Mouse (Mus musculus): ENCODE results near the gene 3110018I06Rik. TPM values are rescaled to one million over a fixed set of nuclear protein-coding genes. Genes with fewer than 3 reads are reported as not detected.

Gene 3110018I06Rik
- polyA plus RNA-seq, 1 experiment from 2014 or later = not detected

GRCm38 (mm10) chr12:107520941-107521340 lies 32.5 kb downstream of the 3110018I06Rik start:
- H3K36me3 ChIP-seq (ENCODE audit: control insufficient read depth, insufficient read depth, low read length) = no peaks in the 10 kb centered on the region
- no peaks in the 10 kb centered on the region for H3K4me1 ChIP-seq (replicated peaks; ENCODE audit: control insufficient read depth, insufficient read depth)
- H3K9ac ChIP-seq (ENCODE audit: low read length) = no peak overlapping the region
- H3K9me3 ChIP-seq (ENCODE audit: control insufficient read depth, low read length) = no peaks in the 10 kb centered on the region
- H3K4me2 ChIP-seq (replicated peaks; ENCODE audit: low read depth) = no peak overlapping the region
- no peak overlapping the region for H3K4me3 ChIP-seq (ENCODE audit: low read depth, low read length)
- no peak overlapping the region for H3K27ac ChIP-seq (replicated peaks)
- H3K27me3 ChIP-seq (ENCODE audit: control insufficient read depth, insufficient read depth, low read length) = no peaks in the 10 kb centered on the region
- DNase-seq (ENCODE audit: low spot score) (no peak), ATAC-seq (ENCODE audit: low FRiP score, low TSS enrichment) (no peak)
- 83% methylated on average over 3 of the region's 3 CpGs for whole genome bisulfite sequencing
- TF ChIP-seq EP300 (optimal IDR thresholded peaks at IDR 0.05) = no peak
- TF ChIP-seq CTCF (IDR thresholded peaks at IDR 0.05; ENCODE audit: low read depth) = no peak

- DNase-seq (ENCODE audit: low spot score) = no peak
- no peak for TF ChIP-seq EP300 (optimal IDR thresholded peaks at IDR 0.05)
- no peak for TF ChIP-seq CTCF (IDR thresholded peaks at IDR 0.05; ENCODE audit: low read depth)
- Histone ChIP-seq H3K27me3 (ENCODE audit: control insufficient read depth, insufficient read depth, low read length) (no peaks in the 10 kb centered on the region), H3K9me3 (ENCODE audit: control insufficient read depth, low read length) (no peaks in the 10 kb centered on the region), H3K9ac (ENCODE audit: low read length) (no peak overlapping the region), H3K27ac (replicated peaks) (no peak overlapping the region), H3K4me3 (ENCODE audit: low read depth, low read length) (no peak overlapping the region), H3K4me1 (replicated peaks; ENCODE audit: control insufficient read depth, insufficient read depth) (no peaks in the 10 kb centered on the region), H3K4me2 (replicated peaks; ENCODE audit: low read depth) (no peak overlapping the region), H3K36me3 (ENCODE audit: control insufficient read depth, insufficient read depth, low read length) (no peaks in the 10 kb centered on the region)
- no peak for ATAC-seq (ENCODE audit: low FRiP score, low TSS enrichment)
- 68% methylated on average over 1 of the region's 1 CpGs for WGBS
Observed at GRCm38 (mm10) chr12:107528346-107528880, 40.0 kb downstream of the 3110018I06Rik start.

GRCm38 (mm10) chr12:107532871-107533270 lies 44.4 kb downstream of the 3110018I06Rik start:
- H3K9me3 ChIP-seq (ENCODE audit: control insufficient read depth, low read length) = no peaks in the 10 kb centered on the region
- H3K27me3 ChIP-seq (ENCODE audit: control insufficient read depth, insufficient read depth, low read length) = no peaks in the 10 kb centered on the region
- no peaks in the 10 kb centered on the region for H3K4me1 ChIP-seq (replicated peaks; ENCODE audit: control insufficient read depth, insufficient read depth)
- WGBS = 90% methylated on average over 7 of the region's 7 CpGs
- H3K27ac ChIP-seq (replicated peaks) = no peak overlapping the region
- H3K4me2 ChIP-seq (replicated peaks; ENCODE audit: low read depth) = no peak overlapping the region
- ATAC-seq (ENCODE audit: low FRiP score, low TSS enrichment) = no peak
- H3K4me3 ChIP-seq (ENCODE audit: low read depth, low read length) = no peak overlapping the region
- H3K36me3 ChIP-seq (ENCODE audit: control insufficient read depth, insufficient read depth, low read length) = no peaks in the 10 kb centered on the region
- no peak for DNase-seq (ENCODE audit: low spot score)
- TF ChIP-seq CTCF (IDR thresholded peaks at IDR 0.05; ENCODE audit: low read depth) (no peak), EP300 (optimal IDR thresholded peaks at IDR 0.05) (no peak)
- H3K9ac ChIP-seq (ENCODE audit: low read length) = no peak overlapping the region

All from stomach, postnatal 0 days (tissue).